Comparison of ENCODE assay signal across 8 mouse cellular contexts in the genomic region with DNA sequence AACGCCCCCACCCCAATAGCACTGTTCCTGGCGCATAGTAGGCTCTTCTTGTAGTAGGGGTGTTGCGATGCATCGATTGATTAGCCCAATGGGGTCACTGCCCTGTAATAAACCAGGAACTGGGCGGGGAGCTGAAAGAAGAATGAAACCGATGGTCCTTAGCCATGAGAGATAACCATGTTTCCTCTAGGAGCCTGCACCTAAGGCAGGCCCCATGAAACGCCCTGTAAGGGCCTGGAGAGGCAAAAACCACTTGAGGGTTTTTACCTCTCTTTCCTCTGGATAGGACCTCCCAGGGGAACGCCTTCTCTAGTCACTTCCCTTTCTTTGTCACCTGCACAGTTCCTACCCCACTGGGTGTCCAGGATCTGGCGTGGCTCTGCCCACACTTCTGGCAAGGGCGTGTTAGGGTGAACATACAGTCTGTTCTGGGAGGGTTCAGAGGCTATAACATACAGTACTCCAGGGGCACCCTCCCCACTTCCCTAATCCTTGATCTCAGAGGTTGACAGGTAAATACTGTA. TPM values are rescaled to one million over a fixed set of nuclear protein-coding genes. Genes with fewer than 3 reads are reported as not detected.
DNase-seq lines count a peak whose midpoint lies in the region; ATAC-seq and TF ChIP-seq lines count a peak whose summit lies in the region.

No protein-coding gene starts in this region.

- no peak for TF ChIP-seq CTCF in thymus, adult 2 months (IDR thresholded peaks at IDR 0.05; ENCODE audit: borderline replicate concordance, control insufficient read depth, extremely low read depth, insufficient read depth, low read length, poor library complexity)

- no peaks in the 10 kb centered on the region for H3K36me3 ChIP-seq in thymus, adult 2 months (ENCODE audit: control insufficient read depth, insufficient read depth, low read length)
- no peaks in the 10 kb centered on the region for H3K36me3 ChIP-seq in forebrain, embryonic 11.5 days (ENCODE audit: control insufficient read depth, insufficient read depth, low read length)
- no peaks in the 10 kb centered on the region for H3K36me3 ChIP-seq in limb, embryonic 15.5 days
- no peaks in the 10 kb centered on the region for H3K36me3 ChIP-seq in myocyte (ENCODE audit: control insufficient read depth, insufficient read depth)

- H3K27ac ChIP-seq in thymus, adult 2 months (ENCODE audit: control insufficient read depth, insufficient read depth, low read length): no peak overlapping the region
- H3K27ac ChIP-seq in forebrain, embryonic 11.5 days (ENCODE audit: low read depth, low read length): peak overlapping the region; percentile 93
- peak overlapping the region; percentile 90 for H3K27ac ChIP-seq in limb, embryonic 15.5 days

- ATAC-seq in forebrain, embryonic 11.5 days (replicated peaks; ENCODE audit: low FRiP score): peak; percentile 8
- peak; percentile 23; the same call in 1 of the 2 replicates for ATAC-seq in limb, embryonic 15.5 days (ENCODE audit: insufficient number of reproducible peaks, low FRiP score, low TSS enrichment, low read depth)

- peaks cover 19% of the 10 kb centered on the region for H3K4me1 ChIP-seq in thymus, adult 2 months (replicated peaks; ENCODE audit: control insufficient read depth, insufficient read depth, low read length)
- peaks cover 40% of the 10 kb centered on the region for H3K4me1 ChIP-seq in forebrain, embryonic 11.5 days (replicated peaks; ENCODE audit: control insufficient read depth, insufficient read depth, low read length)
- H3K4me1 ChIP-seq in limb, embryonic 15.5 days: peaks cover 47% of the 10 kb centered on the region

- peak overlapping the region; percentile 56 for H3ac ChIP-seq in myocyte (ENCODE audit: control insufficient read depth, insufficient read length)

- H3K4me2 ChIP-seq in forebrain, embryonic 11.5 days (ENCODE audit: low read depth, low read length, severe bottlenecking): peak overlapping the region; percentile 73
- peak overlapping the region; percentile 69 for H3K4me2 ChIP-seq in limb, embryonic 15.5 days
- peak overlapping the region; percentile 99 for H3K4me2 ChIP-seq in myocyte (ENCODE audit: low read depth)

- no peak for DNase-seq in thymus, adult 2 months
- no peak for DNase-seq in thymus, postnatal 36 days
- DNase-seq in forebrain, embryonic 11.5 days (ENCODE audit: low spot score): no peak
- no peak for DNase-seq in right cerebral cortex, adult 2 months (ENCODE audit: low spot score in 2 of 2)
- no peak for DNase-seq in kidney, adult 11 months
- DNase-seq in layer of hippocampus, postnatal 36 days: no peak

- 20% methylated on average over 10 of the region's 10 CpGs for WGBS in thymus, adult 2 months
- 14% methylated on average over 10 of the region's 10 CpGs for WGBS in forebrain, embryonic 11.5 days
- WGBS in limb, embryonic 15.5 days: 19% methylated on average over 10 of the region's 10 CpGs

- no peaks in the 10 kb centered on the region for H3K79me2 ChIP-seq in myocyte (ENCODE audit: control insufficient read depth, insufficient read depth)

- no peaks in the 10 kb centered on the region; the same call in 1 of the 2 replicates for H3K27me3 ChIP-seq in thymus, adult 2 months (ENCODE audit: control insufficient read depth, insufficient read depth, low read length)
- peaks cover 3% of the 10 kb centered on the region; the same call in 1 of the 2 replicates for H3K27me3 ChIP-seq in forebrain, embryonic 11.5 days (ENCODE audit: control insufficient read depth, insufficient read depth, low read length)
- peaks cover 12% of the 10 kb centered on the region; the same call in 1 of the 2 replicates for H3K27me3 ChIP-seq in limb, embryonic 15.5 days
- no peaks in the 10 kb centered on the region for H3K27me3 ChIP-seq in myocyte (ENCODE audit: control insufficient read depth, insufficient read depth, insufficient read length)

- no peak for TF ChIP-seq POLR2A in thymus, adult 2 months (IDR thresholded peaks at IDR 0.05; ENCODE audit: control insufficient read depth, extremely low read depth, insufficient read depth, low read length, poor library complexity)
- TF ChIP-seq POLR2A in myocyte (IDR thresholded peaks at IDR 0.05; ENCODE audit: insufficient read length, low read depth): no peak

- peak overlapping the region; percentile 40 for H3K4me3 ChIP-seq in thymus, adult 2 months (ENCODE audit: control insufficient read depth, insufficient read depth, low read length)
- H3K4me3 ChIP-seq in forebrain, embryonic 11.5 days (ENCODE audit: low read depth, low read length): peak overlapping the region; percentile 39
- peak overlapping the region; percentile 49 for H3K4me3 ChIP-seq in limb, embryonic 15.5 days
- H3K4me3 ChIP-seq in myocyte: peak overlapping the region; percentile 36

- no peaks in the 10 kb centered on the region for H3K9me3 ChIP-seq in forebrain, embryonic 11.5 days (ENCODE audit: control insufficient read depth, low read length)
- no peaks in the 10 kb centered on the region for H3K9me3 ChIP-seq in limb, embryonic 15.5 days

- H3K9ac ChIP-seq in forebrain, embryonic 11.5 days (ENCODE audit: low read length): peak overlapping the region; percentile 79
- H3K9ac ChIP-seq in limb, embryonic 15.5 days: peak overlapping the region; percentile 54

TF ChIP-seq in myocyte, 11 proteins besides CTCF, POLR2A, EP300 and RAD21:
- no peak for TF ChIP-seq TCF12 (IDR thresholded peaks at IDR 0.05; ENCODE audit: insufficient read depth, poor library complexity, severe bottlenecking)
- no peak for TF ChIP-seq CEBPB (IDR thresholded peaks at IDR 0.05; ENCODE audit: insufficient read depth, poor library complexity, severe bottlenecking)
- no peak for TF ChIP-seq POLR2AphosphoS2 (IDR thresholded peaks at IDR 0.05; ENCODE audit: insufficient read length, low read depth)
- TF ChIP-seq MAX (IDR thresholded peaks at IDR 0.05; ENCODE audit: low read depth): no peak
- TF ChIP-seq E2F4 (IDR thresholded peaks at IDR 0.05; ENCODE audit: insufficient read depth): no peak
- no peak for TF ChIP-seq MYOD1 (IDR thresholded peaks at IDR 0.05; ENCODE audit: control insufficient read depth in 1 of 3, insufficient read length in 2 of 3, low read depth in 2 of 3)

RNA-seq across cellular contexts. Expression of a gene that starts 3.5 kb away (rescaled TPM):
- not detected in 2 replicates for polyA plus RNA-seq in thymus, adult 2 months (2012; rRNA removed)
- polyA plus RNA-seq in forebrain, embryonic 11.5 days (2014; fragmentation: Nextera tagmentation; extraction: Ambion mirVana): 0.55 and 0.99 TPM in 2 replicates
- polyA plus RNA-seq in limb, embryonic 15.5 days (2015; fragmentation: Nextera tagmentation; extraction: Ambion mirVana): 0.63 TPM in 1 of 2 replicates, not detected in the other
- 0.17 TPM for polyA plus RNA-seq in myocyte (2012; fragmentation: generic; extraction: Trizol)
- not detected for total RNA-seq in layer of hippocampus, postnatal 36 days (2021)

RNA-seq across cellular contexts. Expression of a gene that starts 50.4 kb away (rescaled TPM):
- polyA plus RNA-seq in thymus, adult 2 months (2012; rRNA removed): 119 TPM in 2 replicates
- 49.8 and 54.5 TPM in 2 replicates for polyA plus RNA-seq in forebrain, embryonic 11.5 days (2014; fragmentation: Nextera tagmentation; extraction: Ambion mirVana)
- 38.1 and 39.2 TPM in 2 replicates for polyA plus RNA-seq in limb, embryonic 15.5 days (2015; fragmentation: Nextera tagmentation; extraction: Ambion mirVana)
- 58.4 TPM for polyA plus RNA-seq in myocyte (2012; fragmentation: generic; extraction: Trizol)
- total RNA-seq in layer of hippocampus, postnatal 36 days (2021): 100 to 1,000 TPM; 171 to 180 TPM

RNA-seq across cellular contexts. Expression of a gene that starts 51.0 kb away (rescaled TPM):
- polyA plus RNA-seq in thymus, adult 2 months (2012; rRNA removed): 164 and 173 TPM in 2 replicates
- 107 and 108 TPM in 2 replicates for polyA plus RNA-seq in forebrain, embryonic 11.5 days (2014; fragmentation: Nextera tagmentation; extraction: Ambion mirVana)
- polyA plus RNA-seq in limb, embryonic 15.5 days (2015; fragmentation: Nextera tagmentation; extraction: Ambion mirVana): 142 and 143 TPM in 2 replicates
- polyA plus RNA-seq in myocyte (2012; fragmentation: generic; extraction: Trizol): 276 TPM
- 10 to 100 TPM; 39.5 to 43.9 TPM for total RNA-seq in layer of hippocampus, postnatal 36 days (2021)
